Mouse (Mus musculus) layer of hippocampus, postnatal 36 days (tissue): ENCODE data around the gene Hecw2. TPM values are rescaled to one million over a fixed set of nuclear protein-coding genes. Genes with fewer than 3 reads are reported as not detected.

ENCODE experiments used
- DNase-seq, 2 experiments: peaks; one replicate each; pipeline ENCODE4 v3.0.0; 2022
- total RNA-seq, 2 experiments: library from RNA; stranded (reverse); gene quantifications; 2 replicates each; pipeline ENCODE4 v1.2.3; 2021

Gene Hecw2
- total RNA-seq, 2 experiments from 2014 or later = 19.2 to 20.5 TPM

GRCm38 (mm10) chr1:54118342-54118973 lies 76.5 kb downstream of the Hecw2 start:
- DNase-seq = peak in 1 of 2 experiments; percentile 4

GRCm38 (mm10) chr1:54110920-54111605 lies 83.9 kb downstream of the Hecw2 start:
- no peak for DNase-seq

GRCm38 (mm10) chr1:54109255-54109654 lies 85.7 kb downstream of the Hecw2 start:
- DNase-seq = no peak

- no peak for DNase-seq
These were observed 88.2 kb downstream of the Hecw2 start for GRCm38 (mm10) chr1:54106756-54107155.

- DNase-seq = no peak
These were observed 115.3 kb downstream of the Hecw2 start for GRCm38 (mm10) chr1:54079708-54080107.

GRCm38 (mm10) chr1:54074456-54074855 lies 120.5 kb downstream of the Hecw2 start:
- no peak for DNase-seq

GRCm38 (mm10) chr1:54070121-54070520 lies 124.8 kb downstream of the Hecw2 start:
- DNase-seq = no peak

GRCm38 (mm10) chr1:54068248-54068647 lies 126.7 kb downstream of the Hecw2 start:
- no peak for DNase-seq

- DNase-seq = peak in 1 of 2 experiments; percentile 17
These were observed 129.5 kb downstream of the Hecw2 start for GRCm38 (mm10) chr1:54065434-54065833.

- DNase-seq = no peak
These were observed 133.9 kb downstream of the Hecw2 start for GRCm38 (mm10) chr1:54061078-54061477.

- DNase-seq = no peak
These were observed 135.2 kb downstream of the Hecw2 start for GRCm38 (mm10) chr1:54059731-54060130.

GRCm38 (mm10) chr1:54052771-54053170 lies 142.2 kb downstream of the Hecw2 start:
- no peak for DNase-seq

- DNase-seq = no peak
These were observed 148.0 kb downstream of the Hecw2 start for GRCm38 (mm10) chr1:54046923-54047322.

GRCm38 (mm10) chr1:54039062-54039461 lies 155.9 kb downstream of the Hecw2 start:
- DNase-seq = peak; percentile 7 to 15

GRCm38 (mm10) chr1:54017686-54018085 lies 177.3 kb downstream of the Hecw2 start:
- no peak for DNase-seq

- no peak for DNase-seq
These were observed 179.2 kb downstream of the Hecw2 start for GRCm38 (mm10) chr1:54015739-54016138.

- DNase-seq = no peak
These were observed 182.6 kb downstream of the Hecw2 start for GRCm38 (mm10) chr1:54012414-54012813.

GRCm38 (mm10) chr1:54009418-54010064 lies 185.4 kb downstream of the Hecw2 start:
- DNase-seq = no peak

GRCm38 (mm10) chr1:54005860-54006386 lies 189.0 kb downstream of the Hecw2 start:
- DNase-seq = no peak

- DNase-seq = no peak
These were observed 191.7 kb downstream of the Hecw2 start for GRCm38 (mm10) chr1:54003288-54003687.

GRCm38 (mm10) chr1:54002077-54002476 lies 192.9 kb downstream of the Hecw2 start:
- no peak for DNase-seq

- DNase-seq = no peak
These were observed 197.7 kb downstream of the Hecw2 start for GRCm38 (mm10) chr1:53997239-53997638.

- DNase-seq = no peak
These were observed 208.6 kb downstream of the Hecw2 start for GRCm38 (mm10) chr1:53986185-53986892.
